In genomic region chr5:72503531-72504523, GRCm38 (mm10) we compare ENCODE assay signal across 8 mouse cellular contexts. TPM values are rescaled to one million over a fixed set of nuclear protein-coding genes. Genes with fewer than 3 reads are reported as not detected.
DNase-seq lines count a peak whose midpoint lies in the region; ATAC-seq and TF ChIP-seq lines count a peak whose summit lies in the region.

TSS of gene Corin (minus strand) at chr5:72504473.

- H3K4me1 ChIP-seq in forebrain, postnatal 0 days (ENCODE audit: insufficient read depth), result peaks cover 7% of the 10 kb centered on the region; the same call in 1 of the 2 replicates
- peaks cover 7% of the 10 kb centered on the region for H3K4me1 ChIP-seq in intestine, embryonic 15.5 days (replicated peaks)
- peaks cover 14% of the 10 kb centered on the region for H3K4me1 ChIP-seq in midbrain, embryonic 13.5 days (replicated peaks)

- peak within 1 kb of the TSS; percentile 56 for H3K4me2 ChIP-seq in forebrain, postnatal 0 days (ENCODE audit: low read depth)
- H3K4me2 ChIP-seq in intestine, embryonic 15.5 days (replicated peaks), result peak within 1 kb of the TSS; percentile 82
- peak within 1 kb of the TSS; percentile 62 for H3K4me2 ChIP-seq in midbrain, embryonic 13.5 days (replicated peaks)

- TF ChIP-seq CTCF in forebrain, postnatal 0 days (IDR thresholded peaks at IDR 0.05; ENCODE audit: low read depth), result no peak

- H3K4me3 ChIP-seq in forebrain, postnatal 0 days (ENCODE audit: low read depth, low read length), result peak within 1 kb of the TSS; percentile 34
- H3K4me3 ChIP-seq in intestine, embryonic 15.5 days (replicated peaks), result peak within 1 kb of the TSS; percentile 40
- peak within 1 kb of the TSS; percentile 40 for H3K4me3 ChIP-seq in midbrain, embryonic 13.5 days (replicated peaks)

- H3K9me3 ChIP-seq in forebrain, postnatal 0 days (ENCODE audit: low read length), result no peaks in the 10 kb centered on the region
- H3K9me3 ChIP-seq in intestine, embryonic 15.5 days, result no peaks in the 10 kb centered on the region
- H3K9me3 ChIP-seq in midbrain, embryonic 13.5 days, result no peaks in the 10 kb centered on the region

- H3K9ac ChIP-seq in forebrain, postnatal 0 days, result no peak within 1 kb of the TSS
- no peak within 1 kb of the TSS for H3K9ac ChIP-seq in intestine, embryonic 15.5 days
- H3K9ac ChIP-seq in midbrain, embryonic 13.5 days (replicated peaks), result 0 out of 2 replicates have a peak within 1 kb of the TSS, but pooled peaks have one; percentile 37

- peak; percentile 23 for DNase-seq in ovary, postnatal 36 days (ENCODE audit: low spot score)
- no peak for DNase-seq in ovary, postnatal 14 days (ENCODE audit: low spot score)
- no peak for DNase-seq in forebrain, postnatal 0 days
- DNase-seq in urinary bladder, postnatal 14 days (ENCODE audit: low spot score), result no peak
- DNase-seq in left cerebral cortex, adult 9 months (ENCODE audit: low spot score in 2 of 2), result no peak
- DNase-seq in layer of hippocampus, adult 18-20 months (ENCODE audit: low spot score in 2 of 2), result no peak

- no peak within 1 kb of the TSS for H3K27ac ChIP-seq in forebrain, postnatal 0 days (ENCODE audit: low read depth, low read length)
- no peak within 1 kb of the TSS for H3K27ac ChIP-seq in intestine, embryonic 15.5 days
- H3K27ac ChIP-seq in midbrain, embryonic 13.5 days, result no peak within 1 kb of the TSS

- 2% methylated on average over 64 of the region's 64 CpGs for WGBS in forebrain, postnatal 0 days
- under 1% methylated on average over 64 of the region's 64 CpGs for WGBS in intestine, embryonic 15.5 days
- 2% methylated on average over 64 of the region's 64 CpGs for WGBS in midbrain, embryonic 13.5 days

- H3K27me3 ChIP-seq in forebrain, postnatal 0 days (ENCODE audit: insufficient read depth, low read length), result peaks cover 28% of the 10 kb centered on the region
- peaks cover 30% of the 10 kb centered on the region for H3K27me3 ChIP-seq in intestine, embryonic 15.5 days (replicated peaks)
- H3K27me3 ChIP-seq in midbrain, embryonic 13.5 days, result peaks cover 41% of the 10 kb centered on the region

- no peaks in the 10 kb centered on the region for H3K36me3 ChIP-seq in forebrain, postnatal 0 days (ENCODE audit: insufficient read depth)
- no peaks in the 10 kb centered on the region for H3K36me3 ChIP-seq in intestine, embryonic 15.5 days
- no peaks in the 10 kb centered on the region for H3K36me3 ChIP-seq in midbrain, embryonic 13.5 days

- ATAC-seq in forebrain, postnatal 0 days, result peak; percentile 25; the same call in 1 of the 2 replicates
- peak; percentile 72 for ATAC-seq in intestine, embryonic 15.5 days
- ATAC-seq in midbrain, embryonic 13.5 days, result peak; percentile 49; the same call in 1 of the 2 replicates

RNA-seq across cellular contexts. Expression of gene Corin, which starts in this region (rescaled TPM):
- 0.08 and 0.29 TPM in 2 replicates for total RNA-seq in forebrain, postnatal 0 days (2014; rRNA removed)
- 0.06 and 0.10 TPM in 2 replicates for polyA plus RNA-seq in forebrain, postnatal 0 days (2015; fragmentation: Nextera tagmentation; extraction: Ambion mirVana)
- polyA plus RNA-seq in intestine, embryonic 15.5 days (2015; fragmentation: Nextera tagmentation; extraction: Ambion mirVana), result 0.40 and 0.48 TPM in 2 replicates
- 1.7 and 4.1 TPM in 2 replicates for polyA plus RNA-seq in midbrain, embryonic 13.5 days (2015; fragmentation: Nextera tagmentation; extraction: Ambion mirVana)
- under 1 TPM; 0.08 to 0.20 TPM for total RNA-seq in layer of hippocampus, adult 18-20 months (2021)

Comparison
In these comparisons a context has a peak if more than half of its experiments do, and no peak if none do; other contexts are left out.
1. Peak in ATAC-seq, H3K4me3 ChIP-seq and H3K4me2 ChIP-seq in forebrain, postnatal 0 days; RNA of the gene not detected or under 1 TPM.
2. Peak in ATAC-seq, H3K4me3 ChIP-seq and H3K4me2 ChIP-seq in intestine, embryonic 15.5 days; RNA of the gene not detected or under 1 TPM.